Mouse (Mus musculus) embryonic fibroblast, embryonic 13.5 days (primary cell): ENCODE measurements around the gene Bhmt2.

Experiments
- CTCF ChIP-seq: IDR thresholded peaks from 2 replicates; pipeline ENCODE4 v1.5.1; 2011; ENCODE audit warnings: mild to moderate bottlenecking, control low read depth, low read length, moderate library complexity, borderline replicate concordance; ENCODE audit not compliant: insufficient read depth
- POLR2A ChIP-seq: IDR thresholded peaks from 2 replicates; pipeline ENCODE4 v1.6.1; 2011; ENCODE audit warnings: low read depth, mild to moderate bottlenecking, control low read depth, low read length, moderate library complexity

GRCm38 (mm10) chr13:93717113-93717512 lies 43.0 kb upstream of the Bhmt2 start:
- TF ChIP-seq CTCF (no peak), POLR2A (no peak)
